Mouse (Mus musculus) embryonic facial prominence, embryonic 11.5 days (tissue): Measurements from ENCODE around the gene Gnai3. TPM values are rescaled to one million over a fixed set of nuclear protein-coding genes. Genes with fewer than 3 reads are reported as not detected.

Experiments
- ATAC-seq: fragments of 200-750 bp; cut with Nextera tagmentation; replicated peaks from 2 replicates; pipeline ENCODE4 v1.8.0; 2017; ENCODE audit warnings: low read depth; ENCODE audit not compliant: insufficient number of reproducible peaks, low FRiP score, low TSS enrichment
- DNase-seq: peaks from one replicate; pipeline ENCODE4 v3.0.0-alpha.2; 2015; ENCODE audit warnings: low spot score
- H3K27ac ChIP-seq: fragments of 300-500 bp; sonication (generic); replicated peaks from 2 replicates; pipeline ENCODE4 v1.5.1; 2014; ENCODE audit warnings: mild to moderate bottlenecking, low read depth, low read length, control low read depth
- H3K27me3 ChIP-seq: fragments of 300-500 bp; sonication (generic); 2 replicates; pipeline ENCODE4 v1.6.1; 2014; ENCODE audit warnings: mild to moderate bottlenecking, low read length, moderate library complexity, mixed read lengths; ENCODE audit not compliant: control insufficient read depth, insufficient read depth
- H3K36me3 ChIP-seq: fragments of 300-500 bp; sonication (generic); replicated peaks from 2 replicates; pipeline ENCODE4 v1.6.1; 2014; ENCODE audit warnings: low read depth, mild to moderate bottlenecking, low read length, moderate library complexity, mixed read lengths; ENCODE audit not compliant: control insufficient read depth, insufficient read depth
- H3K4me1 ChIP-seq: fragments of 300-500 bp; sonication (generic); 2 replicates; pipeline ENCODE4 v1.6.1; 2014; ENCODE audit warnings: low read length, mixed read lengths; ENCODE audit not compliant: control insufficient read depth, insufficient read depth
- H3K4me2 ChIP-seq: fragments of 300-500 bp; sonication (generic); 2 replicates; pipeline ENCODE4 v1.6.1; 2014; ENCODE audit warnings: low read depth, mild to moderate bottlenecking, control low read depth, low read length, moderate library complexity
- H3K4me3 ChIP-seq: fragments of 300-500 bp; sonication (generic); 2 replicates; pipeline ENCODE4 v1.5.1; 2014; ENCODE audit warnings: low read depth, low read length, control low read depth
- H3K9ac ChIP-seq: fragments of 300-500 bp; sonication (generic); replicated peaks from 2 replicates; pipeline ENCODE4 v1.6.1; 2014; ENCODE audit warnings: mild to moderate bottlenecking, control low read depth, low read length
- H3K9me3 ChIP-seq: fragments of 300-500 bp; sonication (generic); replicated peaks from 2 replicates; pipeline ENCODE4 v1.6.1; 2016; ENCODE audit warnings: mild to moderate bottlenecking, low read length, inconsistent platforms, mixed read lengths; ENCODE audit not compliant: control insufficient read depth
- WGBS: fragments of 180-500 bp; shearing (Covaris S2); extraction: QIAGEN DNeasy Blood & Tissue Kit; methylation state at CpG from one replicate; pipeline ENCODE4 v1.1.7; 2014; 5-methylcytosine and 5-hydroxymethylcytosine counted together
- polyA plus RNA-seq: library from polyadenylated mRNA; unstranded; fragments of >200 nt; fragmentation: Nextera tagmentation; extraction: Ambion mirVana; gene quantifications from 2 replicates; pipeline ENCODE4 v1.2.1, GENCODE M21; 2014

The Gnai3 gene
- polyA plus RNA-seq, 1 experiment from 2014 or later = 242 TPM

DNA sequence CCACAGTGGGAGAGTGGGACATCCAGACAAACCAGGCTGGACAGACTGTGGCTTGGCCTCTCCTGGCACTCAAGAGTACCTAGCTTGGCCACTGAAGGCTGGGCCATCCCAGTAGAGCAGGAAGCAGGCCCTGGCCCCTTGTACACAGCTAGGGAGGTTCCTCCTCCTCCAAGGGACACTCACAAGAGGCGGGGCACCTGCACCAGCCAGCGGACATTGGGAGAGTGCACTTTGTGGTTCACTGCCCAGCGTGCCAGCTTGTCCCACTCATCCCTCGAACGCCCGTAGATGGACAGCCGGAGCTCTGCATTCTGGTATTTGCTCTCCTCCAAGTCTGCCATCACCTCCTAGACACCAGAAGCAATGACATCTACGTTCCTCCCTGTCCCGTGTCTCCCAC lies 69.1 kb downstream of the Gnai3 start:
- H3K9ac ChIP-seq = no peak overlapping the region
- no peaks in the 10 kb centered on the region for H3K4me1 ChIP-seq
- H3K27ac ChIP-seq = no peak overlapping the region
- no peak overlapping the region for H3K4me2 ChIP-seq
- no peaks in the 10 kb centered on the region for H3K9me3 ChIP-seq
- DNase-seq (no peak), ATAC-seq (no peak)
- H3K4me3 ChIP-seq = no peak overlapping the region
- no peaks in the 10 kb centered on the region for H3K27me3 ChIP-seq
- H3K36me3 ChIP-seq = peaks cover 14% of the 10 kb centered on the region
- 90% methylated on average over 9 of the region's 9 CpGs for WGBS

DNA sequence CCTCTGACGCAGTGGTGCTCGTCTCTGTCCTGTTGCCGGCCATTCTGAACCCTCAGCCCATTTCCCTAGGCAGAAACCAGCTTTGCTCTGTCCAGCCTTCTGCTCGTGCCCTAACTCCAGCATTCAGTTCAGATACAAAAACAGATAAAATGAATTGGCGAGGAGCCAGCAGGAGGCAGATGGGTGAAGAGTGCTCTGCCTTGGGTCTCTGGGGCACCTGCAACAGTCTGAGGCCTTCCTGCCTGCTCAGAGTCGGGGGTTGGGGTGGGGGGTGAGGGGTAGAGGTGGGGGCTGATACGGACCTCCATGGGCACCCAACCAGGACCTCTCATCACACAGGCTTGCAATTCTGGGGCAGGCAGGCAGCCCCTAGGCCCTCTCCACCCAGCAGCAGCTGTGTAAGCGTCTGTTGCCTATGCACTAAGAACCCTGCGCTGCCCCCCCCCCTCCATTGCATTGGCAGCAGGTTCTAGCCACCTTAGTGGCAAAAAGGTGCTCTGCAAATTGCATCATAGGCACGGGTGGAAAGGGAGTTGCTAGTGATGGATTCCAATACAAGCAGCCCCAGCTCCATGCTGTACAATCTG lies 72.9 kb downstream of the Gnai3 start:
- no peak overlapping the region for H3K27ac ChIP-seq

GRCm38 (mm10) chr3:108070295-108071293 lies 75.4 kb downstream of the Gnai3 start:
- no peaks in the 10 kb centered on the region for H3K9me3 ChIP-seq
- no peaks in the 10 kb centered on the region for H3K27me3 ChIP-seq
- no peak overlapping the region for H3K4me3 ChIP-seq
- no peak overlapping the region for H3K27ac ChIP-seq
- no peaks in the 10 kb centered on the region for H3K4me1 ChIP-seq
- peaks cover 3% of the 10 kb centered on the region; the same call in 1 of the 2 replicates for H3K36me3 ChIP-seq
- 66% methylated on average over 10 of the region's 10 CpGs for WGBS
- H3K4me2 ChIP-seq = no peak overlapping the region
- DNase-seq (peak; percentile 38), ATAC-seq (0 out of 2 replicates have a peak, but pooled peaks have one; percentile 41)
- no peak overlapping the region for H3K9ac ChIP-seq

More for the DNA sequence above, 72.9 kb downstream of the Gnai3 start:
- H3K27me3 ChIP-seq = no peaks in the 10 kb centered on the region
- H3K4me3 ChIP-seq = no peak overlapping the region
- ATAC-seq = no peak
- no peaks in the 10 kb centered on the region for H3K9me3 ChIP-seq
- 81% methylated on average over 10 of the region's 10 CpGs for WGBS
- no peak overlapping the region for H3K4me2 ChIP-seq
- no peak overlapping the region for H3K9ac ChIP-seq
- no peaks in the 10 kb centered on the region for H3K4me1 ChIP-seq
- DNase-seq = no peak
- H3K36me3 ChIP-seq = peaks cover 14% of the 10 kb centered on the region

- H3K9me3 ChIP-seq = no peaks in the 10 kb centered on the region
- H3K36me3 ChIP-seq = no peaks in the 10 kb centered on the region
- no peak overlapping the region for H3K4me2 ChIP-seq
- no peaks in the 10 kb centered on the region for H3K27me3 ChIP-seq
- H3K9ac ChIP-seq = no peak overlapping the region
- ATAC-seq (no peak), DNase-seq (no peak)
- H3K27ac ChIP-seq = no peak overlapping the region
- WGBS = 73% methylated on average over 13 of the region's 13 CpGs
- no peaks in the 10 kb centered on the region for H3K4me1 ChIP-seq
- H3K4me3 ChIP-seq = no peak overlapping the region
Measured at GRCm38 (mm10) chr3:108069231-108069870, 76.6 kb downstream of the Gnai3 start.

- Histone ChIP-seq H3K36me3 (no peaks in the 10 kb centered on the region), H3K4me1 (no peaks in the 10 kb centered on the region), H3K9me3 (no peaks in the 10 kb centered on the region), H3K9ac (no peak overlapping the region), H3K27ac (no peak overlapping the region), H3K4me3 (no peak overlapping the region), H3K27me3 (no peaks in the 10 kb centered on the region), H3K4me2 (no peak overlapping the region)
- DNase-seq = no peak
- ATAC-seq = no peak
- 24% methylated on average over 1 of the region's 1 CpGs for WGBS
Measured at GRCm38 (mm10) chr3:108068826-108069225, 77.1 kb downstream of the Gnai3 start.

DNA sequence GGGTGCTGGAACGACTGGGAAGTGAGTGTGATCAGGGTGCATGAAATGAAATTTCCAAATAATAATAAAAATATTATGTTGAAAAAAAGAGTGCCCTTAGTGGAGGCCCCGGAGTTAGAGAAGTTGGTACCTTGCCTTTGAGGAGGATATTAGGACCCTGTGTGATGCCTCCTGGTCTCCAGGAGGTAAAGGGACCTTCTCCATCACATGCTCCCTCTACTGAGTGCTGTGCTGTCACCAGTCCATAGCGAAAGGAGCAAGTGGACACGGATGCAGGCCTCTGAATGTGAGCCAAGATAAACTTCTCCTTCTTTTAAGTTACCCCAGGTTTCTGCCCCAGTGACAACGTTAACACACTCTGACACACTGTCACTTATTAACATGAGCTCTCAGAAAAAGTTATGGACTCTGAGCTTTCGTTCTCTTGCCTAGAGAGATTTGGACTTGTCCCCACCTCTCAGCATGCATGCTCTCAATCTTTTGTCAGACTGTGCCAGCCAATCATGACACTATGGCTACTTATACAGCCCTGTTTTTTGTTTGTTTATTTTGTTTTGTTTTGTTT lies 78.5 kb downstream of the Gnai3 start:
- H3K27me3 ChIP-seq = no peaks in the 10 kb centered on the region
- no peaks in the 10 kb centered on the region for H3K9me3 ChIP-seq
- 70% methylated on average over 6 of the region's 6 CpGs for WGBS
- no peak overlapping the region for H3K4me3 ChIP-seq
- no peak overlapping the region for H3K4me2 ChIP-seq
- no peak overlapping the region for H3K27ac ChIP-seq
- ATAC-seq = no peak
- H3K36me3 ChIP-seq = no peaks in the 10 kb centered on the region
- DNase-seq = no peak
- H3K4me1 ChIP-seq = no peaks in the 10 kb centered on the region
- H3K9ac ChIP-seq = no peak overlapping the region

GRCm38 (mm10) chr3:108065551-108065950 lies 80.4 kb downstream of the Gnai3 start:
- no peaks in the 10 kb centered on the region for H3K9me3 ChIP-seq
- H3K27me3 ChIP-seq = no peaks in the 10 kb centered on the region
- H3K4me3 ChIP-seq = no peak overlapping the region
- DNase-seq (no peak), ATAC-seq (no peak)
- no peaks in the 10 kb centered on the region for H3K4me1 ChIP-seq
- H3K27ac ChIP-seq = no peak overlapping the region
- no peak overlapping the region for H3K4me2 ChIP-seq
- H3K9ac ChIP-seq = no peak overlapping the region
- no peaks in the 10 kb centered on the region for H3K36me3 ChIP-seq
- 82% methylated on average over 9 of the region's 9 CpGs for WGBS
